Mouse (Mus musculus): Measurements from ENCODE around the gene Krt6a. TPM values are rescaled to one million over a fixed set of nuclear protein-coding genes. Genes with fewer than 3 reads are reported as not detected.

The Krt6a gene
- not detected for polyA plus RNA-seq (2015; fragmentation: Illumina TruSeq; extraction: RNeasy Lipid Tissue Mini Kit (QIAGEN cat#74804); ENCODE audit: insufficient read depth, low read depth, low replicate concordance)

GRCm38 (mm10) chr15:101694207-101694606 is at the start of gene Krt6a:
Gene Krt6a (minus strand): TSS chr15:101694307.

DNA sequence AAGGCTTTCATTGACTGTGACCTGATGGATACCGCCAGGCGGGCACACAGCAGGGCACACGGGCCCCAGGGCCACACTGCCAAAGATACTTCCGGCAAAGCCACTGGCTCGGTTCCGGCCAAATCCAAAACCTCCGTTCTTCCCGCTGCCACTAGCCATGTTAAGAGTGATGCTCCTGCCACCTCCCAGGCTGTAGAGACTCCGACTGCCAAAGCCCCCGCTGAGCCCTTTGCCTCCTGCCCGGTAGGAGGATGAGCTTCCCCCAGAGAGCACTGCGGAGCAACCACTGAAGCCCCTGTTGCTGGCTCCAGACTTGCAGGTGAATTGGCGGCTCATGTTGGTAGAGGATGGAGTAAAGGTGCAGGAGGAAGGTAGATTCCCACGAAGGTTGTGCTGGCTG is 48.6 kb upstream of the Krt6a start, which contains the start of gene Krt71:
TSS of gene Krt71 (minus strand) at position 399 of the 400 bp plus-strand sequence.

GRCm38 (mm10) chr15:101712720-101713119 is 18.6 kb upstream of the Krt6a start, which contains the start of gene Krt5:
Gene Krt5 (minus strand): TSS chr15:101712898.

DNA sequence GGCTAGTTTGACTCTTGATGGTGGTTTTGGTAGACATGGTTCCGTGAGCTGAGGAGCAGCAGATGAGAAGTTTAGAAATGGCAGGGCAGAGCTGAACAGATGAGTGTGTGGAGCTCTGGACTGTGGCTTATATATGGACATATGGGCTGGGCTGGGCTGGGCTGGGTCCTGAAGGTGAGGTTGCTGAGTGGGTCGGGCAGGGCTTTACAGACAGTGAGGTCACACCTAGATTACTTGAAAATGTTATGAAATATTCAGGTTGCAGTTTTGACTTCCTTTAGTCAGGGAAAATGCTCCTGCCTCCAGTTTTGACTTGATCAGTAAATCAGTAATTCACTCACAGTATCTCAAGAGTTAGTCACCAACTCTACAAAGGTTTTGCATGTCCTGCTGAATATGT is 13.9 kb downstream of the Krt6a start, which contains the start of gene Krt6b:
TSS of gene Krt6b (minus strand) at position 101 of the 400 bp plus-strand sequence.

GRCm38 (mm10) chr15:101647280-101647679 is 46.8 kb downstream of the Krt6a start, which contains the start of gene Gm5478:
Gene Gm5478 (minus strand): TSS chr15:101647380.

Other genes starting within 250 kb of the Krt6a start
- gene Krt88, start 246.6 kb downstream of the Krt6a start, polyA plus RNA-seq (2015; fragmentation: Illumina TruSeq; extraction: RNeasy Lipid Tissue Mini Kit (QIAGEN cat#74804); ENCODE audit: insufficient read depth, low read depth, low replicate concordance) = not detected
- gene Krt81, start 230.6 kb downstream of the Krt6a start, polyA plus RNA-seq (2015; fragmentation: Illumina TruSeq; extraction: RNeasy Lipid Tissue Mini Kit (QIAGEN cat#74804); ENCODE audit: insufficient read depth, low read depth, low replicate concordance) = not detected
- gene Krt86, start 220.8 kb downstream of the Krt6a start, polyA plus RNA-seq (2015; fragmentation: Illumina TruSeq; extraction: RNeasy Lipid Tissue Mini Kit (QIAGEN cat#74804); ENCODE audit: insufficient read depth, low read depth, low replicate concordance) = not detected
- gene Krt83, start 202.8 kb downstream of the Krt6a start, polyA plus RNA-seq (2015; fragmentation: Illumina TruSeq; extraction: RNeasy Lipid Tissue Mini Kit (QIAGEN cat#74804); ENCODE audit: insufficient read depth, low read depth, low replicate concordance) = not detected
- gene Gm49425, start 177.0 kb downstream of the Krt6a start, polyA plus RNA-seq (2015; fragmentation: Illumina TruSeq; extraction: RNeasy Lipid Tissue Mini Kit (QIAGEN cat#74804); ENCODE audit: insufficient read depth, low read depth, low replicate concordance) = not detected
- not detected for gene Krt84, start 161.5 kb downstream of the Krt6a start, polyA plus RNA-seq (2015; fragmentation: Illumina TruSeq; extraction: RNeasy Lipid Tissue Mini Kit (QIAGEN cat#74804); ENCODE audit: insufficient read depth, low read depth, low replicate concordance)
- not detected for gene Krt82, start 143.6 kb downstream of the Krt6a start, polyA plus RNA-seq (2015; fragmentation: Illumina TruSeq; extraction: RNeasy Lipid Tissue Mini Kit (QIAGEN cat#74804); ENCODE audit: insufficient read depth, low read depth, low replicate concordance)
- gene Krt90, start 131.4 kb downstream of the Krt6a start, polyA plus RNA-seq (2015; fragmentation: Illumina TruSeq; extraction: RNeasy Lipid Tissue Mini Kit (QIAGEN cat#74804); ENCODE audit: insufficient read depth, low read depth, low replicate concordance) = not detected
- not detected for gene Krt75, start 120.4 kb downstream of the Krt6a start, polyA plus RNA-seq (2015; fragmentation: Illumina TruSeq; extraction: RNeasy Lipid Tissue Mini Kit (QIAGEN cat#74804); ENCODE audit: insufficient read depth, low read depth, low replicate concordance)
- gene Gm5414, start 66.1 kb downstream of the Krt6a start, polyA plus RNA-seq (2015; fragmentation: Illumina TruSeq; extraction: RNeasy Lipid Tissue Mini Kit (QIAGEN cat#74804); ENCODE audit: insufficient read depth, low read depth, low replicate concordance) = not detected
- not detected for gene Gm5478, start 46.9 kb downstream of the Krt6a start, polyA plus RNA-seq (2015; fragmentation: Illumina TruSeq; extraction: RNeasy Lipid Tissue Mini Kit (QIAGEN cat#74804); ENCODE audit: insufficient read depth, low read depth, low replicate concordance)
- not detected for gene Krt6b, start 14.0 kb downstream of the Krt6a start, polyA plus RNA-seq (2015; fragmentation: Illumina TruSeq; extraction: RNeasy Lipid Tissue Mini Kit (QIAGEN cat#74804); ENCODE audit: insufficient read depth, low read depth, low replicate concordance)
- gene Krt5, start 18.6 kb upstream of the Krt6a start, polyA plus RNA-seq (2015; fragmentation: Illumina TruSeq; extraction: RNeasy Lipid Tissue Mini Kit (QIAGEN cat#74804); ENCODE audit: insufficient read depth, low read depth, low replicate concordance) = not detected
- not detected for gene Krt71, start 48.8 kb upstream of the Krt6a start, polyA plus RNA-seq (2015; fragmentation: Illumina TruSeq; extraction: RNeasy Lipid Tissue Mini Kit (QIAGEN cat#74804); ENCODE audit: insufficient read depth, low read depth, low replicate concordance)
- gene Krt72, start 92.2 kb upstream of the Krt6a start, polyA plus RNA-seq (2015; fragmentation: Illumina TruSeq; extraction: RNeasy Lipid Tissue Mini Kit (QIAGEN cat#74804); ENCODE audit: insufficient read depth, low read depth, low replicate concordance) = not detected
- not detected for gene Krt73, start 108.0 kb upstream of the Krt6a start, polyA plus RNA-seq (2015; fragmentation: Illumina TruSeq; extraction: RNeasy Lipid Tissue Mini Kit (QIAGEN cat#74804); ENCODE audit: insufficient read depth, low read depth, low replicate concordance)
- gene Krt2, start 123.9 kb upstream of the Krt6a start, polyA plus RNA-seq (2015; fragmentation: Illumina TruSeq; extraction: RNeasy Lipid Tissue Mini Kit (QIAGEN cat#74804); ENCODE audit: insufficient read depth, low read depth, low replicate concordance) = not detected
- gene Krt1, start 156.5 kb upstream of the Krt6a start, polyA plus RNA-seq (2015; fragmentation: Illumina TruSeq; extraction: RNeasy Lipid Tissue Mini Kit (QIAGEN cat#74804); ENCODE audit: insufficient read depth, low read depth, low replicate concordance) = not detected
- gene Krt77, start 175.4 kb upstream of the Krt6a start, polyA plus RNA-seq (2015; fragmentation: Illumina TruSeq; extraction: RNeasy Lipid Tissue Mini Kit (QIAGEN cat#74804); ENCODE audit: insufficient read depth, low read depth, low replicate concordance) = not detected
- 0.35 TPM for gene Krt76, start 198.6 kb upstream of the Krt6a start, polyA plus RNA-seq (2015; fragmentation: Illumina TruSeq; extraction: RNeasy Lipid Tissue Mini Kit (QIAGEN cat#74804); ENCODE audit: insufficient read depth, low read depth, low replicate concordance)
- gene Krt4, start 230.4 kb upstream of the Krt6a start, polyA plus RNA-seq (2015; fragmentation: Illumina TruSeq; extraction: RNeasy Lipid Tissue Mini Kit (QIAGEN cat#74804); ENCODE audit: insufficient read depth, low read depth, low replicate concordance) = not detected
- gene Krt79, start 246.0 kb upstream of the Krt6a start, polyA plus RNA-seq (2015; fragmentation: Illumina TruSeq; extraction: RNeasy Lipid Tissue Mini Kit (QIAGEN cat#74804); ENCODE audit: insufficient read depth, low read depth, low replicate concordance) = not detected